Mouse (Mus musculus) neural tube, embryonic 14.5 days (tissue): ENCODE results near the gene Stx11. TPM values are rescaled to one million over a fixed set of nuclear protein-coding genes. Genes with fewer than 3 reads are reported as not detected.

Experiments
- ATAC-seq: fragments of 200-750 bp; cut with Nextera tagmentation; 2 replicates; pipeline ENCODE4 v1.8.0; 2017; ENCODE audit warnings: low read depth, mild to moderate bottlenecking, moderate TSS enrichment, moderate library complexity
- H3K27ac ChIP-seq: fragments of 300-500 bp; sonication (generic); 2 replicates; pipeline ENCODE4 v1.5.1; 2014; ENCODE audit warnings: low read depth, mild to moderate bottlenecking, control low read depth, low read length, moderate library complexity, mixed read lengths
- H3K27me3 ChIP-seq: fragments of 300-500 bp; sonication (generic); 2 replicates; pipeline ENCODE4 v1.6.1; 2014; ENCODE audit warnings: low read length; ENCODE audit not compliant: control insufficient read depth, insufficient read depth
- H3K36me3 ChIP-seq: fragments of 300-500 bp; sonication (generic); 2 replicates; pipeline ENCODE4 v1.6.1; 2014; ENCODE audit warnings: low read length, mixed read lengths; ENCODE audit not compliant: control insufficient read depth, insufficient read depth
- H3K4me1 ChIP-seq: fragments of 300-500 bp; sonication (generic); 2 replicates; pipeline ENCODE4 v1.6.1; 2014; ENCODE audit warnings: low read length; ENCODE audit not compliant: control insufficient read depth, insufficient read depth
- H3K4me2 ChIP-seq: fragments of 300-500 bp; sonication (generic); 2 replicates; pipeline ENCODE4 v1.6.1; 2014; ENCODE audit warnings: mild to moderate bottlenecking, low read depth, low read length, control low read depth
- H3K4me3 ChIP-seq: fragments of 300-500 bp; sonication (generic); 2 replicates; pipeline ENCODE4 v1.5.1; 2014; ENCODE audit warnings: low read depth, low read length, control low read depth, mixed read lengths
- H3K9ac ChIP-seq: fragments of 300-500 bp; sonication (generic); replicated peaks from 2 replicates; pipeline ENCODE4 v1.6.1; 2014; ENCODE audit warnings: low read depth, mild to moderate bottlenecking, control low read depth, low read length, mixed read lengths
- H3K9me3 ChIP-seq: fragments of 300-500 bp; sonication (generic); 2 replicates; pipeline ENCODE4 v1.6.1; 2016; ENCODE audit warnings: low read length; ENCODE audit not compliant: control insufficient read depth
- WGBS: fragments of 180-500 bp; shearing (Covaris S2); extraction: QIAGEN DNeasy Blood & Tissue Kit; methylation state at CpG from one replicate; pipeline ENCODE4 v1.1.7; 2014; 5-methylcytosine and 5-hydroxymethylcytosine counted together
- polyA plus RNA-seq: library from polyadenylated mRNA; unstranded; fragments of >200 nt; fragmentation: Nextera tagmentation; extraction: Ambion mirVana; gene quantifications from 2 replicates; pipeline ENCODE4 v1.2.1, GENCODE M21; 2014

The Stx11 gene
- polyA plus RNA-seq, 1 experiment from 2014 or later = 0.66 TPM

- peak; percentile 97 for ATAC-seq
- H3K9ac ChIP-seq = peak overlapping the region; percentile 58
- peaks cover 5% of the 10 kb centered on the region for H3K4me1 ChIP-seq
- H3K27ac ChIP-seq = peak overlapping the region; percentile 71
- peak overlapping the region; percentile 66 for H3K4me2 ChIP-seq
- H3K4me3 ChIP-seq = peak overlapping the region; percentile 60
- under 1% methylated on average over 54 of the region's 55 CpGs for WGBS
- no peaks in the 10 kb centered on the region for H3K9me3 ChIP-seq
- no peaks in the 10 kb centered on the region for H3K36me3 ChIP-seq
- H3K27me3 ChIP-seq = no peaks in the 10 kb centered on the region
Measured at GRCm38 (mm10) chr10:12922574-12923353, 41.3 kb downstream of the Stx11 start.

- H3K9ac ChIP-seq = no peak overlapping the region
- H3K4me3 ChIP-seq = peak overlapping the region; percentile 60
- H3K4me2 ChIP-seq = peak overlapping the region; percentile 66
- H3K36me3 ChIP-seq = no peaks in the 10 kb centered on the region
- no peaks in the 10 kb centered on the region for H3K27me3 ChIP-seq
- H3K27ac ChIP-seq = no peak overlapping the region
- no peaks in the 10 kb centered on the region for H3K9me3 ChIP-seq
- ATAC-seq = no peak; the same call in 1 of the 2 replicates
- peaks cover 5% of the 10 kb centered on the region for H3K4me1 ChIP-seq
- 3% methylated on average over 13 of the region's 13 CpGs for WGBS
Measured at GRCm38 (mm10) chr10:12922077-12922573, 42.0 kb downstream of the Stx11 start.

- Histone ChIP-seq H3K27ac (no peak overlapping the region), H3K9me3 (no peaks in the 10 kb centered on the region), H3K9ac (no peak overlapping the region), H3K36me3 (no peaks in the 10 kb centered on the region), H3K4me1 (peaks cover 5% of the 10 kb centered on the region), H3K27me3 (no peaks in the 10 kb centered on the region), H3K4me2 (no peak overlapping the region), H3K4me3 (no peak overlapping the region)
- 50% methylated on average over 11 of the region's 11 CpGs for WGBS
- no peak for ATAC-seq
Measured at GRCm38 (mm10) chr10:12921551-12922040, 42.5 kb downstream of the Stx11 start.

GRCm38 (mm10) chr10:12919287-12919686 lies 44.8 kb downstream of the Stx11 start:
- H3K4me1 ChIP-seq = peaks cover 5% of the 10 kb centered on the region
- H3K4me3 ChIP-seq = no peak overlapping the region
- H3K27ac ChIP-seq = no peak overlapping the region
- H3K36me3 ChIP-seq = no peaks in the 10 kb centered on the region
- no peak overlapping the region for H3K9ac ChIP-seq
- ATAC-seq = no peak
- no peaks in the 10 kb centered on the region for H3K27me3 ChIP-seq
- H3K9me3 ChIP-seq = no peaks in the 10 kb centered on the region
- WGBS = 40% methylated on average over 5 of the region's 5 CpGs
- no peak overlapping the region for H3K4me2 ChIP-seq

GRCm38 (mm10) chr10:12917626-12918025 lies 46.5 kb downstream of the Stx11 start:
- no peak overlapping the region for H3K4me3 ChIP-seq
- H3K4me1 ChIP-seq = no peaks in the 10 kb centered on the region
- H3K9me3 ChIP-seq = no peaks in the 10 kb centered on the region
- H3K9ac ChIP-seq = no peak overlapping the region
- H3K4me2 ChIP-seq = no peak overlapping the region
- no peak for ATAC-seq
- H3K27ac ChIP-seq = no peak overlapping the region
- 5% methylated on average over 1 of the region's 1 CpGs for WGBS
- H3K27me3 ChIP-seq = no peaks in the 10 kb centered on the region
- no peaks in the 10 kb centered on the region for H3K36me3 ChIP-seq

- no peak for ATAC-seq
- H3K4me3 ChIP-seq = no peak overlapping the region
- no peaks in the 10 kb centered on the region for H3K4me1 ChIP-seq
- H3K9ac ChIP-seq = no peak overlapping the region
- no peaks in the 10 kb centered on the region for H3K9me3 ChIP-seq
- no peaks in the 10 kb centered on the region for H3K36me3 ChIP-seq
- H3K27ac ChIP-seq = no peak overlapping the region
- H3K27me3 ChIP-seq = no peaks in the 10 kb centered on the region
- WGBS = 94% methylated on average over 6 of the region's 6 CpGs
- H3K4me2 ChIP-seq = no peak overlapping the region
Measured at GRCm38 (mm10) chr10:12916376-12916775, 47.7 kb downstream of the Stx11 start.

- Histone ChIP-seq H3K27ac (no peak overlapping the region), H3K4me1 (no peaks in the 10 kb centered on the region), H3K9ac (no peak overlapping the region), H3K27me3 (no peaks in the 10 kb centered on the region), H3K9me3 (no peaks in the 10 kb centered on the region), H3K36me3 (no peaks in the 10 kb centered on the region), H3K4me3 (no peak overlapping the region), H3K4me2 (no peak overlapping the region)
- ATAC-seq = no peak
- 83% methylated on average over 7 of the region's 7 CpGs for WGBS
Measured at GRCm38 (mm10) chr10:12915826-12916225, 48.3 kb downstream of the Stx11 start.

- no peak for ATAC-seq
- Histone ChIP-seq H3K27ac (no peak overlapping the region), H3K27me3 (no peaks in the 10 kb centered on the region), H3K4me1 (no peaks in the 10 kb centered on the region), H3K36me3 (no peaks in the 10 kb centered on the region), H3K9ac (no peak overlapping the region), H3K4me2 (no peak overlapping the region), H3K9me3 (no peaks in the 10 kb centered on the region), H3K4me3 (no peak overlapping the region)
- 95% methylated on average over 1 of the region's 1 CpGs for WGBS
Measured at GRCm38 (mm10) chr10:12914203-12914602, 49.9 kb downstream of the Stx11 start.

GRCm38 (mm10) chr10:12911981-12912530 lies 52.0 kb downstream of the Stx11 start:
- ATAC-seq = peak; percentile 68
- Histone ChIP-seq H3K4me1 (no peaks in the 10 kb centered on the region), H3K27ac (no peak overlapping the region), H3K4me2 (no peak overlapping the region; the same call in 1 of the 2 replicates), H3K9ac (no peak overlapping the region), H3K4me3 (no peak overlapping the region), H3K36me3 (no peaks in the 10 kb centered on the region), H3K9me3 (no peaks in the 10 kb centered on the region), H3K27me3 (no peaks in the 10 kb centered on the region)
- WGBS = 42% methylated on average over 11 of the region's 11 CpGs
